Mouse (Mus musculus): ENCODE results near the gene Clic1.

DNA sequence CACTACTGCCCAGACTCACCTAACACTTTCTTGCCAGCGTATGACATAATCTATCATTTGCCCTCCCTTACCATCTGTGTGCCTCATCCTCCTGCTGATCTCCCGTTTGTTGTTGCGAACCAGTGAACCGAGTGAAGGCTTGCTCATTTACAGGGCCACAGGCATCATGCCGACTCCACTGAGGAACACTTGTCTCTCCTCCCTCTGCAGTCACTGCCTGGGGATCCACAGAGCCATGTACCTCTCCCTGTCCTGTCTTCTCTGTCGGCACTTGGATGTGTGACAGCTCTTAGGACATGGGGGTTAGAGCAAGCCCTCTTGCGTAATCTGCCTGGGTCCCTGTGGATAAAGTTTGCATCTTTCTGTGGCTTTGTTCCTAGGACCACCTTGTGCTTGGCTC is 40.2 kb upstream of the Clic1 start:
- TF ChIP-seq GATA1 (IDR thresholded peaks at IDR 0.05; ENCODE audit: borderline replicate concordance, low read length) = no peak
- no peak for TF ChIP-seq FLI1 (IDR thresholded peaks at IDR 0.05; ENCODE audit: low read length)
